Mouse (Mus musculus): Measurements from ENCODE around the gene Abca7. TPM values are rescaled to one million over a fixed set of nuclear protein-coding genes. Genes with fewer than 3 reads are reported as not detected.

Gene Abca7
- total RNA-seq (2021): 10 to 100 TPM; 16.0 to 19.8 TPM
- long read RNA-seq, experiment 1, partial matches to known transcripts: 6 of 9 reads
- long read RNA-seq, experiment 1, other reads (novel, unspliced or antisense): 3 of 9 reads
- long read RNA-seq, experiment 2, partial matches to known transcripts: 5 of 13 reads
- long read RNA-seq, experiment 2, other reads (novel, unspliced or antisense): 8 of 13 reads

- DNase-seq: peak; percentile 99
These were observed at the start of gene Abca7 for GRCm38 (mm10) chr10:79996272-79997033. TSS of gene Abca7 (plus strand) at chr10:79996494.

GRCm38 (mm10) chr10:79946752-79947322, 49.5 kb upstream of the Abca7 start:
- DNase-seq: no peak

- no peak for DNase-seq
These were observed 48.8 kb upstream of the Abca7 start for GRCm38 (mm10) chr10:79947502-79947901.

- DNase-seq: no peak
These were observed 46.4 kb upstream of the Abca7 start for GRCm38 (mm10) chr10:79949873-79950272.

GRCm38 (mm10) chr10:79950661-79951060, 45.6 kb upstream of the Abca7 start:
- no peak for DNase-seq

- peak; percentile 54 for DNase-seq
These were observed 42.3 kb upstream of the Abca7 start for GRCm38 (mm10) chr10:79953946-79954345.

GRCm38 (mm10) chr10:79955691-79956090, 40.6 kb upstream of the Abca7 start:
- DNase-seq: no peak

GRCm38 (mm10) chr10:79956643-79957154, 39.6 kb upstream of the Abca7 start:
- DNase-seq: no peak

- DNase-seq: peak; percentile 90
These were observed 38.0 kb upstream of the Abca7 start for GRCm38 (mm10) chr10:79958140-79958816.

- peak; percentile 57 for DNase-seq
These were observed 36.9 kb upstream of the Abca7 start for GRCm38 (mm10) chr10:79959412-79959811.

- peak; percentile 100 for DNase-seq
These were observed 36.3 kb upstream of the Abca7 start, which contains the start of gene Wdr18 for GRCm38 (mm10) chr10:79959847-79960601. TSS of gene Wdr18 (plus strand) at chr10:79960152.

- DNase-seq: no peak
These were observed 35.5 kb upstream of the Abca7 start for GRCm38 (mm10) chr10:79960671-79961294.

- DNase-seq: no peak
These were observed 31.6 kb upstream of the Abca7 start for GRCm38 (mm10) chr10:79964727-79965126.

- no peak for DNase-seq
These were observed 31.0 kb upstream of the Abca7 start for GRCm38 (mm10) chr10:79965325-79965724.

- DNase-seq: peak; percentile 51
These were observed 29.4 kb upstream of the Abca7 start for GRCm38 (mm10) chr10:79966886-79967400.

- no peak for DNase-seq
These were observed 28.1 kb upstream of the Abca7 start for GRCm38 (mm10) chr10:79968181-79968580.

- no peak for DNase-seq
These were observed 27.1 kb upstream of the Abca7 start for GRCm38 (mm10) chr10:79969124-79969568.

- DNase-seq: peak; percentile 39
These were observed 25.7 kb upstream of the Abca7 start, which contains the start of gene Grin3b for GRCm38 (mm10) chr10:79970415-79971182. TSS of gene Grin3b (plus strand) at chr10:79970715.

GRCm38 (mm10) chr10:79971183-79971497, 25.2 kb upstream of the Abca7 start:
- DNase-seq: no peak

- DNase-seq: peak; percentile 60
These were observed 23.5 kb upstream of the Abca7 start for GRCm38 (mm10) chr10:79972831-79973230.
